Mouse (Mus musculus): ENCODE data around the gene Zfp646.
"Not testable (repeated sequence)": the region's sequence is repeated elsewhere in the genome, so short reads cannot be mapped to it uniquely, and the experiment has no call there.

Gene Zfp646

GRCm38 (mm10) chr7:127876041-127876466, at the start of gene Zfp646:
Zfp646 (plus strand) TSS chr7:127876221.
- ATAC-seq (ENCODE audit: insufficient number of reproducible peaks, low FRiP score, low TSS enrichment), result peak; percentile 53; the same call in 1 of the 2 replicates

GRCm38 (mm10) chr7:127835550-127835949, 40.5 kb upstream of the Zfp646 start:
- no peak for ATAC-seq (ENCODE audit: insufficient number of reproducible peaks, low FRiP score, low TSS enrichment)

- no peak for ATAC-seq (ENCODE audit: insufficient number of reproducible peaks, low FRiP score, low TSS enrichment)
Observed at GRCm38 (mm10) chr7:127837473-127837872, 38.5 kb upstream of the Zfp646 start.

GRCm38 (mm10) chr7:127837878-127838277, 38.1 kb upstream of the Zfp646 start:
- ATAC-seq (ENCODE audit: insufficient number of reproducible peaks, low FRiP score, low TSS enrichment), result not testable (repeated sequence)

- ATAC-seq (ENCODE audit: insufficient number of reproducible peaks, low FRiP score, low TSS enrichment), result not testable (repeated sequence)
Observed at GRCm38 (mm10) chr7:127840031-127840430, 36.0 kb upstream of the Zfp646 start.

GRCm38 (mm10) chr7:127840886-127841285, 35.1 kb upstream of the Zfp646 start:
- peak; percentile 17; the same call in 1 of the 2 replicates for ATAC-seq (ENCODE audit: insufficient number of reproducible peaks, low FRiP score, low TSS enrichment)

- peak; percentile 82 for ATAC-seq (ENCODE audit: insufficient number of reproducible peaks, low FRiP score, low TSS enrichment)
Observed at GRCm38 (mm10) chr7:127841340-127842000, 34.6 kb upstream of the Zfp646 start.

- peak; percentile 60; the same call in 1 of the 2 replicates for ATAC-seq (ENCODE audit: insufficient number of reproducible peaks, low FRiP score, low TSS enrichment)
Observed at GRCm38 (mm10) chr7:127842001-127842718, 33.9 kb upstream of the Zfp646 start.

GRCm38 (mm10) chr7:127849973-127850875, 25.8 kb upstream of the Zfp646 start:
- ATAC-seq (ENCODE audit: insufficient number of reproducible peaks, low FRiP score, low TSS enrichment), result no peak

- no peak for ATAC-seq (ENCODE audit: insufficient number of reproducible peaks, low FRiP score, low TSS enrichment)
Observed at GRCm38 (mm10) chr7:127850906-127851305, 25.1 kb upstream of the Zfp646 start.

- no peak for ATAC-seq (ENCODE audit: insufficient number of reproducible peaks, low FRiP score, low TSS enrichment)
Observed at GRCm38 (mm10) chr7:127858258-127858657, 17.8 kb upstream of the Zfp646 start.

- no peak for ATAC-seq (ENCODE audit: insufficient number of reproducible peaks, low FRiP score, low TSS enrichment)
Observed at GRCm38 (mm10) chr7:127866434-127866833, 9.6 kb upstream of the Zfp646 start.

- ATAC-seq (ENCODE audit: insufficient number of reproducible peaks, low FRiP score, low TSS enrichment), result no peak
Observed at GRCm38 (mm10) chr7:127867641-127868040, 8.4 kb upstream of the Zfp646 start.

GRCm38 (mm10) chr7:127869149-127869810, 6.7 kb upstream of the Zfp646 start:
- no peak for ATAC-seq (ENCODE audit: insufficient number of reproducible peaks, low FRiP score, low TSS enrichment)

- no peak for ATAC-seq (ENCODE audit: insufficient number of reproducible peaks, low FRiP score, low TSS enrichment)
Observed at GRCm38 (mm10) chr7:127870136-127870821, 5.7 kb upstream of the Zfp646 start.

- ATAC-seq (ENCODE audit: insufficient number of reproducible peaks, low FRiP score, low TSS enrichment), result peak; percentile 36; the same call in 1 of the 2 replicates
Observed at GRCm38 (mm10) chr7:127874812-127875626, 1.0 kb upstream of the Zfp646 start.

- peak; percentile 86 for ATAC-seq (ENCODE audit: insufficient number of reproducible peaks, low FRiP score, low TSS enrichment)
Observed at GRCm38 (mm10) chr7:127875627-127876001, 407 bp upstream of the Zfp646 start.

- ATAC-seq (ENCODE audit: insufficient number of reproducible peaks, low FRiP score, low TSS enrichment), result peak; percentile 67
Observed at GRCm38 (mm10) chr7:127876467-127877348, 687 bp downstream of the Zfp646 start, which contains the start of gene Zfp668. Zfp668 (minus strand) TSS chr7:127876828.
